Mouse (Mus musculus) stomach, postnatal 0 days (tissue): Measurements from ENCODE around the gene Zp3r.

Experiments
- CTCF ChIP-seq: IDR thresholded peaks from 2 replicates; pipeline ENCODE4 v1.5.1; 2016; ENCODE audit warnings: antibody characterized with exemption, low read depth, mild to moderate bottlenecking, moderate library complexity
- EP300 ChIP-seq: optimal IDR thresholded peaks from 2 replicates; pipeline ENCODE3; 2016; ENCODE audit warnings: antibody characterized with exemption

- no peak for TF ChIP-seq CTCF
- no peak for TF ChIP-seq EP300
Observed at GRCm38 (mm10) chr1:130549160-130549559, 80.3 kb downstream of the Zp3r start.
